Mouse (Mus musculus) embryo, embryonic 10 days (tissue): ENCODE measurements around the gene Polr2j.
"Not testable (repeated sequence)": the region's sequence is repeated elsewhere in the genome, so short reads cannot be mapped to it uniquely, and the experiment has no call there.

Experiments
- DNase-seq: peaks from one replicate; pipeline ENCODE4 v3.0.0-alpha.2; 2015; ENCODE audit warnings: low spot score

Polr2j gene

DNA sequence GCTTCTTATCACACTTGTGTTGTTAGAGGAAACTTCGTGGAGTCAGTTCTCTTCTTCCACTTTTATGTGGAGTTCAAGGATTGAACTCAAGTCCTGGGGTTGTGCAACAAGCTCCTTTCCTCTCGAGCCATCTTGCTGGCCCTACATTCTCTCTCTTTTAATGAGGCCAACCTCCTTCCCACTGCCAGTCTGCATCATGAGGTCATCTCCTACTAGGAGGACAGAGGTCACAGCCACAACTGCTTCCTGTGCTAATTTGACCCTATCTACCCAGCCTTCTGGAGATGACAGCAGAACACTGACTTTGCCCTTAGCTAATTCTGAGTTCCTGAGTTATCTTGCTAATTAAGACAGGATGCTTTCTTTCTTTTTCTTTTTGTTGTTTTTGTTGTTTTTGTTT, 7.9 kb upstream of the Polr2j start:
- DNase-seq, result no peak

DNA sequence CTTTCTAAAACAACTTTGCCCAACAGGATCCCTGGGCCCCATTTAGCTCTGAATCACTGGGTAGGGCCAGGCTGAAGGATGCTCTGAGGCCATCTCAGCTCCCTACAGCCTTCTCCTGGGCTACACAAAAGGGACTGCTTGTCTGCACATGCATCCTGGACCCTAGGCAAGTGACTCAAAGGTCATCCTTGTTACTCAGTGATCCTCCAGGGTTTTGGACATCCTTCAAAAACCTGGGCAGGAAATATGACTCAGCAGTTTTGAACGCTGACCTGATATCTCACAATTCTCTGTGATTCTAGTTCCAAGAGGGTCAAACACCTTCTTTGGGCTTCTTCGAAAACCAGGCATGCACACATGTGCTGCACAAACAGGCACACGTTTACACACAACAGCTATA, 7.4 kb upstream of the Polr2j start:
- no peak for DNase-seq

DNA sequence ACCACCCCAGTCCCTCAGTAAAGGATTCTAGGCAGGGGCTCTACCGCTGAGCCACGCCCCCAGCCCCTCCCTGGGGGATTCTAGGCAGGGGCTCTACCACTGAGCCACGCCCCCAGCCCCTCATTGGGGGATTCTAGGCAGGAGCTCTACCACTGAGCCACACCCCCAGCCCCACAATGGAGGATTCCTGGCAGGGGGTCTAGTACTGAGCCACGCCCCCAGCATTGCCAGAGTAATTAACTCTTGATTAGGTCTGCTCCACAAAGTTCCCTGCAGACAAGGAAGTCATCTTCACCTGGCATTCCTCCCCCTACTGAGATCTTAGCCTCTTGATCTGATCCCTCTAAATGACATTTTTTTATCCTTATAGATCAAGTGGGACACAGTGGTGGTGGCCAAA, 2.9 kb upstream of the Polr2j start:
- DNase-seq, result not testable (repeated sequence)

DNA sequence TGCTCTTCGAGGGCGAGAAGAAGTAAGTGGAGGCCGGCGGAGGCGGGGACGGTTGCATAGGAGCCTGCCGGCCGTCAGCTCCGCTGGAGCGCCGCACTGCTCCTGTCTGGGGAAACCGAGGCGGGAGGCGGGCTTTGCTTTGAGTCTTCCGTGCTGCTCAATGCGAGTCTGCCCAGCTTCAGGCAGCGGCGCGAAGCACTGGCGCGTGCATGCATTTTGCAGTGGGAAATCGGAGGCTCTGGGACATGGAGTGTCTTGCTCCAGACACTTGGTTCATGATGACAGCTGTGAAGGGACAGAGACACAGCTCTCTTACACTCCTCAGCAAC, 317 bp downstream of the Polr2j start:
- DNase-seq, result no peak

DNA sequence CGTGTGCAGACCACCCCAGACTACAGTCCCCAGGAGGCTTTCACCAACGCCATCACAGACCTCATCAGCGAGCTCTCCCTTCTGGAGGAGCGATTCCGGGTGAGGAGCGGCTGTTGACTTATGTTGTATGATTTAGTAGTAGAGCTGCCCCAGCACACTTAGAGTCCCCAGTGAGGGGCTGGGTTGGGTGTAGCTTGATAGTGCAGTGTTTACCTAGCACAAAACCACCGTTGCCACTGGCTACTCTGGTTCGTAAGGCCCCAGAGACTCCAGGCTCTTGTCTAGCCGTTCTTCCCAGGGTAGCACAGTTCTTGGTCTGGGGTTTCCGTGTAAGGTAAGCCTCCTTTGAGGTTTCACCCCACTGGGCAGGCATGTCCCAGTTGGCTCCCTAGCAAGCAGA, 5.7 kb downstream of the Polr2j start:
- no peak for DNase-seq

DNA sequence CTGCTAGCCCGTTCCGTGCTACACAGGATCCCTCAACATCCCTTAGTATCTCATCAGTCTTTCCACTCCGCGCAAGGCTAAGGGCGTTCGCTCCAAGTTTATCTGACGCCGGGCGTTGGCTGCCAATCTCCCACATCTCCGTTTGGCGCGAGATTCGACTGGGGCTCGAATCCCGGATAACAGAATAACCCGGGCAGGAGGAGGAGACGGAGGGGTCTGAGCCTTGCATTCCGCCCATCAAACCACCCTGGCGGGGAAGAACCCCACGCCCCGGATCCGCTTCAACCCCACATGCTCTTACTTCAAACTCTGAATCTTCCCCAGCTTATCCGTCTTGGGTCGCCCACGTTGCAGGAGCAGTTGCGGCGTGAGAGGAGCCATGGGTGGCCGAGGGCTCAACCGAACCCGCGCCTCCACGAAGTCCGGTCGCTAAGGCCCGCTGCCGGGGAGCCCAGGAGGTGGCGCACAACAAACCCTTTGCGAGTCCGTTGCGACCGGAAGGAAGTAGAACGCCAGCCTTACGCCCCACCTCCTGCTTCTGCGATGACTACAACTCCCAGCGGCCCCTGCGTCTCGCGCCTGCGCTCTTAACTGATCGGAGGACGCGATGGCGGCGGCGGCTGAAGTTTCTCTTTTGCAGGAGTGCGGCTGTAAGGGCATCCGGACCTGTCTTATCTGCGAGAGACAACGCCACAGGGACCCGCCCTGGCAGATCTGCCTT, 19.3 kb downstream of the Polr2j start, which contains the start of the genes Lrwd1 and Alkbh4:
TSS of gene Lrwd1 (minus strand) at position 504 of the 721 bp plus-strand sequence.
TSS of gene Alkbh4 (plus strand) at position 576 of the 721 bp plus-strand sequence.
- DNase-seq, result peak; percentile 98

DNA sequence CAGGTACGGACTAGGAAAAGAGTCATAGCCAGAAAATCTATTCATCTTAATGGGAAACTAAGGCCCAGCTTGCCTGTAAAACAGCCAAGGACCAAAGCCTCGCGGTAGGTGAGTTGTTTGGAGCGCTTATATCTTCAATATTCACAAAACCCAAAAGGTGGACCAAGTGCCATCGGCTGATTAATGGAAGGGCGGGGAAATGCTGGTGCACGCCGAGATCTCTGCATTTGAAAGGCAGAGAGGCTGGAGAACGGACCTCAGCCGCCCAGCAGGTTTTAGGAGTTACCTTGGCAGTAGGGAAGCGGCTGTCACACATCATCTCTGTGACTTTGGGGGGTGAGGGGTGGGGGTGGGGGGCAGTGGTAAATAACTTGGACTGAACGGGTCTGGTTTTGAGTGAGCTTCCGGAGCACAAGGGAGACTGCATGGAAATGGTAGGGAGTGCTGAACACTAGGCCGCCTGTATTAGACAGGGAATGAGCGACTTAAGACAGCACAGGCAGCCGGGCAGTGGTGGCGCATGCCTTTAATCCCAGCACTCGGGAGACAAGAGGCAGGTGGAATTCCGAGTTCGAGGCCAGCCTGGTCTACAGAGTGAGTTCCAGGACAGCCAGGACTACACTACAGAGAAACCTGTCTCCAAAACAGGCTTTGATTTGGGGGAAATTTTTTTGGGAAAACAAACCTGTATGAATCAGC, 20.0 kb downstream of the Polr2j start:
- DNase-seq, result peak; percentile 16

DNA sequence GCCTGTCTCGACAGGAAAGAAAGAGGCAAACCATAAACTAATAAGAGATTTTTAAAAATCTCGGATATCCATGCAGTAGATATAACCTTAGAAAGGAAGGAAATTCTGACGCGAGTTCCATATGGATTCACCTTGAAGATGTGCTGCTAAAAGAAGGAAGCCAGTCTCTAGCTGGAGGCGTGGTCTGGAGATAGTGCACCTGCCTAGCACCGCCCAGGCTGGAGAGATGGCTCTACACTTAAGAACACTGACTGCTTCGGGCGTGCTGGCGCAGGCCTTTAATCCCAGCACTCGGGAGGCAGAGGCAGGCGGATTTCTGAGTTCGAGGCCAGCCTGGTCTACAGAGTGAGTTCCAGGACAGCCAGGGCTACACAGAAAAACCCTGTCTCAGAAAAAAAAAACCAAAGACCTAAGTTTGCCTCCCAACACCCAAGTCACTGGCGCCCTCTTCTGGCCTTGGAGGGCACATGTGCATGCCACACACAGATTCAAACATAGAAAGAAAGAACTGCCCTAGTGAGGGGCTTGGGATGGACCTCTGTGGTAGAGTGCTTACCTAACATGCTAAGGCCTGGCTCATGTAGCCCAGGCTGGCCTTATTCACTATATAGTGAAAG, 21.3 kb downstream of the Polr2j start:
- peak; percentile 80 for DNase-seq

DNA sequence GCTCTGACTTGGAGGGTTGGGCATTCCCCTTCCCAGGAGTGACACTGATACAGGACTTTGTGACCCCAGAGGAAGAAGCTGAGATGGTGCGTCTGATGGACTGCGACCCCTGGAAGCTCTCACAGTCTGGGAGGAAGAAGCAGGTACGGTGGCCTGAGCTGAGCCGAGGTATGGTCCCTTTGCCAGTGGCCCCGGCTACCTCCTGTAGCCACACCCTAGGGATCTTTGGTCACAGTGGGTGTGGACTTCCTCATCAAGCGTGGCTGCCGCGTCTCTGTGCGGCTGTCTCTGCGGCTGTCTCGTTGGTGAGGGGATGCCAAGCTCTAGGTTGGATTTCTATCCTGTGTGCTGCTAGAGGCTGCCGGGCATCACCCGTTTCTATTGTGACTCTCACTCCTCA, 23.0 kb downstream of the Polr2j start:
- DNase-seq, result no peak

DNA sequence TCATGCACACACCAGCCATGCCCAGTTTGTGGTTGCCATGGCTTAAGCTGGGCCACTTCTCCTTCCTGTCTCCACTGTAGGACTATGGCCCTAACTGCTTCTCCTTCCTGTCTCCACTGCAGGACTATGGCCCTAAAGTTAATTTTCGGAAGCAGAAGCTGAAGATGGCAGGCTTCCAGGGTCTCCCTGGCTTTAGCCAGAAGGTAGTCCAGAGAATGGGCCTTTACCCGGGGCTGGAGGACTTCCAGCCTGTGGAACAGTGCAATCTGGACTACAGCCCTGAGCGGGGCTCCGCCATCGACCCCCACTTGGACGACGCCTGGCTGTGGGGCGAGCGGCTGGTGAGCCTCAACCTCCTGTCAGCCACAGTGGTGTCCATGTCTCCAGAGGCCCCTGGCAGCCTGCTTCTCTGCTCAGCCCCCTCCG, 23.6 kb downstream of the Polr2j start:
- no peak for DNase-seq

DNA sequence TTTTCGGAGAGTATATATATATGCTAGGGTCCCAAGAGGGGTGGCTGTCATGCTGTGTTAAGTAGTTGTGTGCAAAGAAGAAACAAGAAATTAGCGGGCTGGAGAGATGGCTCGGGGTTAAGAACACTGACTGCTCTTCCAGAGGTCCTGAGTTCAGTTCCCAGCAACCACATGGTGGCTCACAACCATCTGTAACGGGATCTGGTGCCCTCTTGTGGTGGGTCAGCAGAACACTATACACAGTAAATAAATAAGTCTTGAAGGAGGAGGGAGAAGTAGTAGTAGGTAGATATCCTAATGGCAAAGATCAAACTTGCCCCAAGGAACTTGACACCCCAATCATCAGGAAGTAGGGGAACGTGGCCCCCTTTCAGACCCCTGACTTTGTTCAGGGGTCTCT, 26.3 kb downstream of the Polr2j start:
- no peak for DNase-seq

DNA sequence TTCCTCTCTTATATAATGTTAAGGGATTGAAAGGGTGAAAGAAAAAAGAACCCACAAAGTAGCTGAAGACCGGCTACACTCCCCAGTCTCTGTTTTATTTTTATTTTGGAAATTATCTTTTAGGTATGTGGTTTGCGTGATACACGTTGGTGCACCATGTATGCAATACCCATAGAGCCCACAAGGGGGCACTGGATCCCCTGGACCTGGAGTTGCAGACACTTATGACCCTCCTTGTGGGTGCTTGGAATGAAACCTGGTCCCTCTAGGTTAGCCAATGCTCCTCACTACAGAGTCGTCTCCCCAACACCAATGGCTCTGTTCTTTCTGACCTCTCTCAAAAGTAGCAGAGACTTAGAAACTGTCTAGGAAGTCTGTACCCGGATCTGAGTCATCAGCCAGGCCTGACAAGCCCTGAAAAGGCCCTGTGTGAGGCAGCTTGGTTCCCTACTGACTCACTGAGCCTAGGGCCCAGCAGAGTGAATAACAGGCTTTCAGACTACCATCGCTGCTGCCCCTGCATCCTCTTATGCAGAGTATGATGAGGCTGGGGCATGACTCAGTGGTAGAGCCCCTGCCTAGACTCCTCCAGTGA, 26.8 kb downstream of the Polr2j start:
- no peak for DNase-seq

DNA sequence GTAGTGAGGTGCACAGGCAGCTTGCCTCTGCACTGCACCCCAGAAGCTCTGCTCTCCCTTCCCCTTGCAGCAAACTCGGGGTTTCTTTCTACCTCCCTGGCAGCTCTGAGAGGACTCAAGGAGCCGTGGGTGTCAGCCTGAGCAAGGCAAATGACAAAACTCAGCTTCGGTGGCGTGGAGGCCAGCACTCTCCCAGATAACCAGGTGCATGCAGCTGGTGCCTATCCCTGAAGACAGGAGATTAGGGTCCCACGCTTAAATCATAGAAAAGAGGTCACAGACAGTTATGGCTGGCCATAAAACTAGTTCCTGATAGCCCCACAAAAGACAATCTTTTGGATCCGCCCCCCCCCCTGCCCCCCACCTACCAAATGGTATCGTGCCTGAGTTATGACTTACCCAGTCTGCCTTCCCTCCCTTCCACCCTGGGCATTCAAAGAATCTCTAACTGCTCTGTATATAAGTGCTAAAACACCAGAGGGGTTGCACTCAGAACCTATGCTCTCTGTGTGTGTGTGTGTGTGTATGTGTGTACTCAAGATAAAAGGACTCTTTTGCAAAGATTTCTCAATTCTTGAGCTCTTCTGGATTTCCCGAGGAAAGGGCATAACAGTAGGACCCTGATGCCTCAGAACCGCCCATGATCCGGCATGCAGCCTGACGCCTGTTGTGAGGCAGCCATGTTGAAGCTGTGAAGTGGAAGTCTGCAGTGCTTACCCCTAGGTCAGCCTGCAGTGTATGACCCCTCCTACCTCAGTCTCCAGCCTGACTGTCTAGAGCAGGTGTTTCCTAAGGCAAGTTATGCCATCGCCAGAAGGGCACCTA, 28.4 kb downstream of the Polr2j start:
- no peak for DNase-seq

DNA sequence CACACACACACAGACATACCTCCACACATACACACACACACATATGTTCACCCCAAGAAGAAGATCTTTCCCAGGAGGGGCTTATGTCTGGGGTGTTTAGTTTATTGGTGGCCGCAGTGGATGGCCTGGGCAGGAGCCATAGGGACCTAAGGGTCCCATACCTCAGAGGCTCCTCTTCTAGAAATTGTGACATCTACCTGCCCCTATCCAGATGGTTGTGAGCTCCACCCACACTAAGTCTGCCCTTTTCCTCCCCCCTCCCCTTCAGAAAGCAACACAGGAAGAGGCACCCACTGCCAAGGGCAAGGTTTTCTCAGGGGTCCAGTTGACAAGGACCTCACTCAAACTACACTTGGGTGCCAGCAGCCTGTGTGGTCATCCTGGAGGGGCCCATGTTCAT, 30.5 kb downstream of the Polr2j start:
- no peak for DNase-seq

DNA sequence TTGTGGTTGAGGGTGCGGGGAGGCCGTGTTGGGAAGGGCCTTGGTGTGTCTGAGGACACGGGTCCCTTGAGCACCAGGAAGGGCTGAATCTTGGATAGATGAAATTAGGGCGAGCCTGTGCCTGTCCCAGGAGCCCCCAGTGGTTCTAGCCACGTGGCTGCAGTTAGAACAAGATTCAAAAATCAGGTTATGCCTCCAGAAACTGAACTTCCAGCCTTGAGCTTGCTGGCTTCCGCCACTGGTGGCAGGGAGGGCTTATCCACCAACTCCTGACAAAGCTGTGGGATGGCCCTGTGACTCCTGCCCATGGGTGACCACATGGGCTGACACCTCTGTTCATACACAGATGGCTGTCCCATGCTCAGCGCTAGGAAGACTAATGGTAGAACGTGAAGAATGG, 31.3 kb downstream of the Polr2j start:
- no peak for DNase-seq

DNA sequence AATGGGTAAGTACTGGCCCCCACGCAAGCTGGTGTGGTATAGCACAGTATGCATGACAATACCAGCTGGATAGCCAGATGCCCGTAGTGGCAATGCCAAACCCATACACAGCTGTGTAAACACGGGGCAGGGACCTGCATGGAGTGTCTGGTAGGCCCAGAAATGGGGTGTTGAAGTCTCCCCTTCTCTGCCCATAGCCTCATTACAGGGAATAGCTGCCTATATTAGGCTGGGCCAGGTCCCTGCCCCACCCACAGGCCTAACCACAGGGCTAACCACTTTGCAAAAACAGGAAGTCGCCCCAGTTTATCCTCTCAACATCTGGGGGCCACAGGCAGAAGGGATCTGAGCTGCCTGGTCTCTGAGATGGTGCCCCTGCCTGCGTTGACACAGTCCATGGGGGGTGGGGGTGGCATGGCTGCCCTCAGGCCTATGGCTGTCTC, 32.7 kb downstream of the Polr2j start:
- DNase-seq, result not testable (repeated sequence)

DNA sequence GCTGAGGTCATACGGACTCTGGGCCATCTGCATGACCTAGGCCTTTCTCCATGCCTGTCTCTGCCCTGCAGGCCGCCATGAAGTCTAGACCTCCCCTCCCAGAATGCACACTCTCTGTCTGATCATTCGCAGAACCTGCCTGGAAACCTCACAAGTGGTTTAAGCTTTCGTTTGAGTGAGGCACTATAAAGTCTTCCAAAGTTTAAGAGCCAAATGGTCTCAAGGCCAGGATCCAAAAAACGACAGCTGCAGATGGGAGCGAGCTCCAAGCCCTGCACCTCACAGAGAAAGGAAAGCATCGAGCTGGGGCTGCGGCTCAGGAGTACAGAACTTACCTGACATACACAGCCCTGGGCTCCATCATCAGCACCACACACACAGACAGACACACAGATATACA, 35.9 kb downstream of the Polr2j start:
- DNase-seq, result no peak

DNA sequence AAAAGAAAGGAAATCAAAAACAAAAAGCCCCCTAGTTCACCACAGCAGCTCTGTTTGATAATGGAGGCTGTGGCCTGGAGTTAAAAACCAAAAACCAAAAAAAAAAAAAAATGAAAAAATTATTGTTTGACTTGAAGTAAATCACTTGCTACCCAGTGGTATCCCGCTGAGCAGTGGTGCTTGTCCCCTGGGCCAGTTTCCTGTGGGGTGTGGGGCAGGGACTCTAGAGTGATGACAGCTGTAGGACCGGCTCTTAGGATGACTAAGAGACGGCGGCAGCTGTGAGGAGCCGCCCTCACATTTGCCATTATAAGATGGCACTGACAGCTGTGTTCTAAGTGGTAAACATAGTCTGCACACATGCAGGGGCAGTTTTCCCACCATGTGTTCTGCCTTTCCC, 39.0 kb downstream of the Polr2j start:
- DNase-seq, result no peak

DNA sequence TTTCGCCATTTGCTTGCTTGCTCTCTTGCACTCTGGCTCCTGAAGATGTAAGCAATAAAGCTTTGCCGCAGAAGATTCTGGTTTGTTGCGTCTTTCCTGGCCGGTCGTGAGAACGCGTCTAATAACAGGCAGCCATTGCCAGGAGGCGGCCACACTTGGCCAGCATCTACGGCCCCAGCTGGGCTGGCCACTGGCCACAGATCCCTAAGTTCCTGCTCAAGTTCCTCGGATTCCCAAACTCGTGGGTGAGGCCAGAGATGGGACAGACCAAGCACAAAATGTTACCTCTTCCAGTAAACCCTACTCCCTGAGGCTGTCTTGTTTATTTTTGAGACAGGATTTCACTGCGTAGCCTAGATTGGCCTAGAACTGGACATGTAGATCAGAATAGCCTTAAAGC, 43.7 kb downstream of the Polr2j start:
- not testable (repeated sequence) for DNase-seq

DNA sequence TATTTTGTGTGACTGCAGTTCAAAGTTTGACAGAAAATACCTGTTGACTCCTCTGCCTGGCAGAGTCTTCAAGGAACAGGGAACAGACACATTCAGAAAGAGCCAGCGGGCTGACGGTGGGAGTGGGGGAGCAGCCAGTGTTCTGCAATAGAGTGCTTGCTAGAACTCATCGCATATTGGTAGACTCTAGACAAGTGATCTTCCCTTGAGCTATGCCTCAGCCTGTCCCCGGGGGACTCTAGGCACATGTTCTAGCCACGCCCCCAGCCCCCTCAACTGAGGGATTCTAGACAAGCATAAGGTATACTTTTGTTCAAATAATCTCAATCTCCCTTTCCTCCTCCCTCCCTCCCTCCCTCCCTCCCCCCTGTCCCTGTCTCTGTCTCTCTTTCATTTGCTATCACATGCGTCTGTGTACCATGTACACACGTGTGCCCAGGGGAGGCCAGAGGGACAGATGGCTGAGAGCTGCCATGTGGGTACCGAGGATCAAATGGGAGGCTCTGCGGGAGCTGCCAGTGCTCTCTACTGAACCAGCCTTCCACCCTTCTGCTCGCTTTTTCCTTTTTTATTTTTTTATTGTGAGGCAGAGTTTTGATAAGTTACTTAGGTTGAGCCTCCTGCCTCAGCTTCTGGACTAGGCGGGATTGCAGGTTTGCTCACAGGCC, 47.5 kb downstream of the Polr2j start:
- DNase-seq, result no peak

DNA sequence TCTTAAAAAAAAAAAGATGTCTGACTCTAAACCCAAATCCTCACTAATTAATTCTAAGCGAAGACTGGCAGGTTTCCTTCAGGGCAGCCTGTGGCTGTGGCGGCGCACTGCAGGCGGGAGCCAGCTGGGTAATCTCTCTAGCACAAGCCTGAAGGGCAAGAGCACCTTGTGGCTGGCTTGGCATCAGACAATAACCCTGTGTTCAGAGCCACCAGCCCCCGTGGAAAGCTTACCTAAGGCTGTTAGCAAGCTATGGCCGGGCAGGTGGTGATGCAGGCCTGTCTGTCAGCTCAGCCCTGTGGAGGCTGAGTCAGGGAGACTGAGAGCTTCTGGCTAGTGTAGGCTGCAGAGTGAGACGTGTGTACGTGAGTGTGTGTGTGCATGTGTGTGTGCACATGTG, 48.8 kb downstream of the Polr2j start:
- DNase-seq, result no peak
